Mouse (Mus musculus) kidney, postnatal 36 days (tissue): ENCODE data around the gene Ppp1r26.

Experiments used
- DNase-seq, 2 experiments: peaks; one replicate each; pipeline ENCODE4 v3.0.0; 2021 to 2022; ENCODE audit warnings: mixed read lengths in 2 of 2

Gene Ppp1r26

DNA sequence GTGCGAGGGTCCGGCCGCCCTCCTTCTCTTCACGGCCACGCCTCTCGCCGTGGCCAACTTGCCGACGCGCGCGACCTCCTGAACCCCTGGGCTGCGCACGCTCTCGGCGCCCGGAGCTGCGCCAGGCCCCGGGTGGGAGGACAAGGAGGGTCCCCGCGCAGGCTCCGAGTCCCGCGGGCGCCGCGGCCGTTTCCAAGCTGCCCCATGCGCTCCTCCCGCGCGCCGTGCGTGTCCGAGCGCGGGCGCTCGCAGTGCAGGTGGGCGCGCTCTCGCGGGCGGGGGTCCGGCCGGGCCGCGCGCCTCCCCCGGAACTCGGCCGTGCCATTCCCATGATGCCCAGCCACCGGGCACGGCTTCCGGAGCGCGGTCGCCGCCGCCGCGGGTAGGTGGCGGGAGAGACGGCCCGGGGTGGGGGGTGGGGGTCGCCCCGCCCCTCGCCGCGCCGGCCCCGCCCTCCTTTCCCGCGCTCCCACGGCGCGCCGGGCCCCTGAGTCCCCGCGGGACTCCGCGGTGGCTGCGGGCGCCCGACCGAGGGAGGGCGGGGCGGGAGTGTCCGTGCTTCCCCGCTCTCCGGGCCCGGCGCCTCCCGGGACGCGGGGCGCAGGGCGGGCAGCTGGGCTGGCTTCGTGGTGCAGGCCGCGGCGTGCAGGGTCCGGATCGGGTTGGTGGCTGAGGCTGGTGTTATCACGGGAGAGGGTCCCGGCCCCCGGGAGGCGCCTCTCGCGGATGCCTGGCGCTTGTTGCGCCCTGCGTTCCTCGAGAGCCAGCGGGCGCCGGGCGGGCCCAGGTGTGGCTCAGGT lies at the start of gene Ppp1r26:
Gene Ppp1r26 (plus strand): TSS at position 286 of the 800 bp plus-strand sequence.
- DNase-seq, result peak; percentile 33 to 66

DNA sequence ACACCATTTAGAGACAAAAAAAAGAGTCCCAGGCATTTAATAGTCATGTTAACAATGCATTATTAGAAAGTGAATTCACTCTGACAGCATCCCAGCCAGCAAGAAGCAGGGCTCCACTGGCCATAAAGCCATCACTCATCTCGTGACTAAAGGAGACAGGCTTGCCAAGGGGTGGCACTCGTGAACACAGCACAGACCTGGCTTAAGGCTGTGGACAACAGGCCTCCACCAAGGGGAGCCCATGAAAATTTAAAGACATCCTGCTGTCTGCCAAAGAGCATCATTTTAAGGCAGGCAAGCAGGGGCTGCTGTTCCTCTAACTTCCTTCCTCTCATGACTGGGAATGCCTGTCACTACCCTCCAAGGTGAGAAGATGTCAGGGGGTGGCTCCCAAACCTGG lies 49.7 kb upstream of the Ppp1r26 start:
- DNase-seq, result no peak

DNA sequence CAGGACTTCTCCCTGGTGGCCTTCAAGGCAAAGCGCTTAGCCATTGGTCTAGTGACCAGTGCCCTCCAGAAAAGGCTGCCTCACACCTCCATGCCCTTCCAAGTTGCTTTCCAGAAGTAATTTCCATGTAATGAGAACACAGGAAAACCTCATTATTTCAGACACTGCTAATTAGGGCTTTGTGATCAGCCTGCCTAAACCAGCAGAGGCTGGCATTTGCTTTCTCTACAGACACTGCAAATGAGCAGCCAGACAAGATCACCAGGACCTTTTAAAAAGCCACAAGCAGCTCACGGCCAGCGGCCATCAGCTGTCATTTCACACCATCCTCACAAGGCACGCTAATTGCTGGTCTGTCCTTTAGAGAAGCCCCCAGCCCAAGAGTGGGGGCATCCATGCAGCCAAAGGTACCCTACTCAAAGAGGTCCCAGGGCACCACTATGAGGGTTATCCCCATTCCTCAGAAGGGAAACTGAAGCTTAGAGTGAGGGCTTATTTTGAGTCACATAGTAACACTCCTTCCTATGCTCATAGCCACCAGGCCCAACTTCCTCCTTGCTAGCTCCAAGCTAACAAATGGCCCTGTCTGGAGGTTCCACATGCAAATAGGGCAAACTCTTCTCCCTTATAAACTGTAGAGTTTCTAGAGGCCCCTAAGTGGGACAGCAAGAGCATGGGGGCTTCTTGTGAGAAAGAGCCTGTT lies 49.0 kb upstream of the Ppp1r26 start:
- DNase-seq, result no peak

DNA sequence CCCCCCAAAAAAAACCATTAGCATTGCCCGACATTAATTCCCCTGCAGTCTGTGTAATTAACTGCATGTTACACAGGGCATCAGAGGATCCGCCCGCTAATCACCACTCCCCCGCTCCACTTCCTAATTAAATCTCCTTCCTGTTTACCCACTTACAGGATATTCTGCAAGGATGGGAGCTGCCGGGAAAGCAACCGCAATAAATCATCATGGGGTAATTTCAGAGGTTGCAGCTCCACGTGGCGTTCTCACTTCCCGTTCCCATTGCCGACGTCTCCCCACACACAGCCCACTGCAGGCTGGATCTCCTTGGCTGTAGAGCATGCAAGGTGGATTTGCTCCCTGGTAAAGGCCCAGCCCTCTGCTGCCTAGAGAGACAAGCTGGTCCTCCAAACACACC lies 45.0 kb upstream of the Ppp1r26 start:
- peak; percentile 53 to 66 for DNase-seq

DNA sequence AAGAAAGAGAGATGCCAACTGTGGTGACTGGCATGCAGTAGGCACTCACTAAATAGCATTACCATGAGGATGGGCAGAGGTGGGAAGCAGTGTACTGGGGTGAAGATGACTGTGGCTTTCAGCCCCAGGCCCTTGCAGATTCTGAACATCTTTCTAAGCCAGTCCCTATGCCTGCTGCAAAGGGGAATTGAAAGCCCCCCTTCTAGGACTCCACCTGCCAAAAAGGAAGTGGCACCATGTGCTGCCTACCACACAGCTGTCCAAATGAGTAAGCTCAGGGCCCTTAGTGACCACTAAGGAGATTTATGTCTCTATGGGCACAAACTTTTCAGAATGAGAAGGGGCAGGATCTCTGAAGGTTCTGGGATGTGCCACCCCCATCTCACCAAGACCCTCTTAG lies 44.5 kb upstream of the Ppp1r26 start:
- no peak for DNase-seq

DNA sequence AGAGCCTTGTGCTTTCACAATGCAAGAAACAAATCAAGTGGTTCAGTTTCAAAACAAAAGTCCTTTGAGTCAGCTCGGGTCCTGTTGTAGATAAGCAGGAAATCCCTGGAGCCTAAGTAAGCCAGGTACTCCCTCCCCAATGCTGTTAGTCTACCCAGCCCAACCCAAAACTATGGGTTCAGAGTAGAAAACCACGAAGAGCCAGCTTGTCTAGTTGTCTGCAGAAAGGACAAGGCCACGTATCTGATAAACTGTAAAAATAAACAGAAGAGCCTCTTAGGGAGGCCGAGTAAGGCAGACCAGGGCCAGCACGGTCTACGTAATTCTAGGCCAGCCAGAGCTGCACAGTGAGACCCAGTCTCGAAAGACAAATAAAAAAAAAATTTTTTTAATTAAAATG lies 38.8 kb upstream of the Ppp1r26 start:
- no peak for DNase-seq

DNA sequence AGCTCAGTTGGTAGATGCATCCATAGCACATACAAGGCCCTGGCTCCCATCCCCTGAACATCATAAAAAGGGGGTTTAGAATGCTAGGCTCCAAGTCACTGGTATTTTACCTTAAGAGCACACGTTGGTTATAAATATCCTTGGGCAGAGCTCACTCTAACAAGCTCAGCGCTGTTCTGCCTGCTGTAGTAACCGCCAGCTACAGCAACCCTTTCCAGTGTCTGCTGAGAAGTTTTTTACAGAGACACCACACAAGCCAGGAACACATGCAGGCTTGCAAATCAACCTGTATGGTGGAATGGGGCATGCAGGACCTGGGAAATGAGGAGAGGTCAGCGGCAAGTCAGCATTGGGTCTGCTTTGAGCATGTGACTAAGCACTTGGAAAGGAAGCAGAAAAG lies 37.5 kb upstream of the Ppp1r26 start:
- DNase-seq, result no peak

DNA sequence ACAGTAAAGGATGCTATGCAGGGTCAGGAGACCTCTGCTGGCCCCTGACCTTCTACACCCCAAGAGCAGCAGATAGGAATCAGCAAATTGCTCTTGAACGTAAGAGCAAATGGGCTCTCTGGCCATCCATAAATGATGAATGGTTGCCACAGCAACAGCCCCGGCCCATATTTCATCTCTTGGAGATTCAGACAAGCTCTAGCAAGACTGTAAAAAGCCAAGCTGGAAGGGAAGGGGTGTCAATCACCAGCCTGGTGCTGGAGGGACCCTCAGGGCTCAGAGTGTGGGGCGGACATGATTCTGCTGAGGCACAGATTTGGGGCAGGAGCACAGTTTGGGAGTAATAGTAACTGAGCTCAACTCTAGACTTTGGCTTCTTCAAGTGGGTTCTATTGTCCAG lies 37.0 kb upstream of the Ppp1r26 start:
- no peak for DNase-seq

DNA sequence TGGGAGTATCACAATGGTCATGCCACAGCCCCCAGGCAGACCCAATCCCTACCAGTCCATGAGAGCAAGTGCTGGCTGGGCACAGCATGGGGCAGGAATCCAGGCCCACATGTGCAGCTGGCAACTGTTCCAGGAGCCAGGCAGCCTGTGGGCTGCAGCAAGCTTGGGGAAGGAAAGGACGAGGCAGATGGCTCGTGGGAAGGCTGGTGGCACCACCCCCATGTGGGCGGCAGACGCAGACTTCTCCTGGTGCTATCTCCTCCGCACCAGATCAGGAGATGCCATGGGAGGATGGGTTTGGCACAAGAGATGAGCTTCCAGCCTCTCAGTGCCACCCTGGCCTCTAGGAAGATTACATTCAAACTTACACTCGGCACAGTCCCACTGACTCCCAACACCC lies 33.7 kb upstream of the Ppp1r26 start:
- no peak for DNase-seq

DNA sequence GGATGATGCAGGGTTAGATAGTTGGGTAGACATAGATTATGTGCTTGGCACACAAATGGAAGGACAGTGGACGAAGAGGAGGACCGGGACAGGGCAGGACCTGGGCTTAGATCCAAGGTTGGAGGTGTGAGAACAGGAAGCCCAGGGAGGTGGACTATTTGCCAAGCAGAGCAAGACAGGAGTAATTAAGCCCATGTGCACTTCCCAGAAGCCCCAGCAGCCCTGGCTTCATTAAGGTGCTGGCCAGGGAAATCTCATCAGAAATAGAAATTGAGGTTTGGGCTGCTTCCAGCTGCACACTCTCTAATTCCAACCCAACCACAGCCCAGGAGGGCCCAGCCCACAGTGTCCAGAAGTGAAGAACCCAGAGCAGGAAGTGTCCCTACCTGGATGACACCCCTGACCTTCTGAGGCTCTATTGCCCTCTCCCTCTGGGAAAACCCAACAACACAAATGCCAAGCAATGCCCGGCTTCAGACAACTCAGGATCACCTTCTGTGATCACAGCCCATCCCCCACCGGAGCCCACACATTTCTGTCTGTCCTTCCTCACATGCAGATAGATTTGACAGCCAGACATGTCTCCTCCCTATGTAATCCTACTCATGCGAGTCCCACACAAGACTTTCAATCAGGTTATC lies 32.4 kb upstream of the Ppp1r26 start:
- no peak for DNase-seq

DNA sequence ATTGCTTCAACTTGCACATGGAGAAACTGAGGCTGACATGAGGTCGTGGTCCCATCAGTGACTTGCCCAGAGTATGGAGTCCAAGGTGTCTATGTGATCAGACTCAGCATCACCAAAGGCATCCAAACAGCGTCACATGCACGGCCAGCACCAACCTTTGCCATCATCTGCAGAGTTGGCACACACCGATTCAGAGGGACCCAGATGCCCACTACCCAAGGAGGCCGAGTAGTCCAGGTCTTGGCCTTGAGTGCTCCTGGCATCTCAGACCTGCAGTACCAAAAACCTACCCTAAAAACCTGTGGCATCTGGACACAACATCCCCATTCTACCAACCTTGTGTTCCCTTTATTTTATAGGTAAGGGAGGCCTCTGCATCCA lies 31.9 kb upstream of the Ppp1r26 start:
- no peak for DNase-seq

DNA sequence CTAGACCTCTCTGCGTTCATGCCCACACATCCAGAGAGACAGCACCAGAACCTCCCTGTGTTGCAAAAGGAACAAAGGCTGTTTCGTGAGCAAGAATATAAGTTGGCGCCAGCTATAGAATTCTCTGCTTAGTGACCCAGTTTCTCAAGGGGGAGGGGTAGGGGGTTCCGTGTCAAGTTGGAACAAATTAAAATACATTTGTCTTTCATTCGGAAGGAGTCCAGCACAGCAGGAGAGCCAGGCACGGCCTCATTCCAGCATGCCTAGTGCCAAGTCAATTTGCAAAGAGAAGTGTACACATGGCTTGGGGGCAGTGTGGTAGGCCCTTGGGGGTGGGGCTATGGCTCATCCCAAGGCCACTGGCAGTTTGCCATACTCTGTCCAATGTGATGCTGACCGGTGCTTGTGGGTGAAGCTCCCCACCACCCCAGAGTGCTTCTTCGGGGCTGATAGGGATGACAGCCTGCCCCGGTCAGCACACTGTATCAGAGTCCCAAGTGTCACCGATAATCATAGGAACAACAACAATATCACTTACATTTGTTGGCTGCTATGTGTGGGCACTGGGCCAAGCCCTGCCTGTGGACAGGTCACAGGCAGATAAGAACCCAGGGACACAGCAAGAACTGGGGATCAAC lies 31.1 kb upstream of the Ppp1r26 start:
- no peak for DNase-seq

DNA sequence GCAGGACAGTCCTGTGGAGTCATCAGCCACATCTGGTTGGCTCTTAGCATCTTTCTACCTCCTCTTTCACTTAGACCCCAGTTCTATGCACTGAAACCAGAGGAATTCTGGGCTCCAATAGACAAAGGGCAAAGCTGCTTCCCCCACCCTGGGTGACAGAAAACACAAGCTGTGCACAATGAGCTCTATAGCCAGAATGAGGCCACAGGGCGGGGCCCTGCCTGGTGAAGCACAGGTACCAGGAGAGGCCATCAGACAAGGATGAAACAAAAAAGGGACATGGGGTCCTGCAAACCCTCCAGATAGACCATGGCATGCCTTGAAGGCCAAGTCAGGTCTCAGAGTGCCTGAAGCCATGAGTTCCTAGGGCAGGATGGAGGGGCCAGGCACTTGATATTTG lies 30.1 kb upstream of the Ppp1r26 start:
- DNase-seq, result no peak

DNA sequence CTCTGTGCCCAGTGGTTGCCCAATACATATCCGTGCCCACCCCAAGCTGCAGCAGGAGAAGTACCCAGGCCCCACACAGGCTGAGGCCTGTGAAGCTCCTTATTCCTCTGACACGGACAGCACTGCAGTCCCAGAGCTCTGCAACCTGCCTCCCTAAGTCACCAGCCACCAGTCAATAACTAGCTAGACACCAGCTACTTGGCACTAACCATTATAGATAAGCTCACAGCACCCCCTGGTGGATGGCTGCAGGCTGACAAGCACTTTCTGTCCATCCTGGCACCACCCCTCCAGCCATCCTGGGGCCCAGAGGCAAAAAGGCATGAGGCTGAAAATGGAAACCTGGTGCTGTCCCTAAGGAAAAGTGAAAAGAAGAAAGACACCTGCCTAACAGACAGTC lies 28.6 kb upstream of the Ppp1r26 start:
- DNase-seq, result peak; percentile 81 to 93

DNA sequence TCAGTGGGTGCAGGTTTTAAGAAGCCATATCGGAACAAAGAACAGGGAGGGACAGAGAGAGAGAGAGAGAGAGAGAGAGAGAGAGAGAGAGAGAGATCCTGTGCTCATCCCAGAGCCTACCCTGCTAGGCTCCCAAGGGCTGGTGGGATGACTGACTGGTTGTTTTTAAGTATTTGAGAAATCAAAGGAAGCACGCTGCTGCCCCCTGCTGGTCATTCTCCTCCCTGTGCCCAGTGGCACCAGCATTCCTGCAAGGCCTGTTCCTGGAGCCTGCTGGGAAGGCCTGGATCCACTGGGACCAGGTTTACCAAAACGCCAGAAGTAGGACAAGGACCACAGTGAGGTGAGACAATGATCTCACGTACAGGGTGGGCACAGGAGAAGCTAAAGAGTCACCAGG lies 26.7 kb upstream of the Ppp1r26 start:
- peak; percentile 88 to 96 for DNase-seq

DNA sequence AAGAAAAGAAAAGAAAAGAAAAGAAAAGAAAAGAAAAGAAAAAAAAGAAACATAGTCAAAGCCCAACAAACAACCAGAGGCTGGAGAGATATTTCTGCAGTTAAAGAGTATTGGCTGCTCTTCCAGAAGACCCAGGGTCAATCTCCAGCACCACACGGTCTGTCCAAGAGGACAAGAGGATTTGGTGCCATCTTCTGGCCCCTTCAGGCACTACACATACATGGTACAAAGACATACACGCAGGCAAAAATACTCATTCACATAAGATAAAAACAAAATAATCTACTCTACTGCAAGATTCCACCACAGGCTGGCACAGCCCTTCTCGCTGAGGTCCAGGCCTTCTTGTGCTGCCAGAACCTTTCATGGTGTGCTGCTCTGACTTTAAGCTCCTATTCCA lies 23.4 kb upstream of the Ppp1r26 start:
- peak; percentile 57 to 85 for DNase-seq

DNA sequence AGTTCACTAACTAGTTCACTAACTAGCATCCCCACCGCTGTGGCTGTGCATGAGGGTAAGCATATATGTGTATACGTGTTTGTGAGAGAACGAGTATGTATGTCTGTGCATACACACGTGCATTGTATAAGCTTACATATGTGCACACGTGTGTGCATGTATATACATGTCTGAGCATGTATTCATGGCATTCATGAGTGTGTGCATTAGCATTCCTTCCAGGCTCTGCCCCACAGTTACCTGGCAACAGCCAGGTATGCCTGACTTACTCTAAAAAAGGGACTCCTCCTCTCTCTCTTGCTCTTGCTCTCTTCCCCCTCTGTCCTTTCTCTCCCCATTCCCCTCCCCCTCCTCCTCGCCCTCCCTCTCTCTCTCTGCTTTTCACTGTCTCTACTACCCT lies 19.4 kb upstream of the Ppp1r26 start:
- no peak for DNase-seq

DNA sequence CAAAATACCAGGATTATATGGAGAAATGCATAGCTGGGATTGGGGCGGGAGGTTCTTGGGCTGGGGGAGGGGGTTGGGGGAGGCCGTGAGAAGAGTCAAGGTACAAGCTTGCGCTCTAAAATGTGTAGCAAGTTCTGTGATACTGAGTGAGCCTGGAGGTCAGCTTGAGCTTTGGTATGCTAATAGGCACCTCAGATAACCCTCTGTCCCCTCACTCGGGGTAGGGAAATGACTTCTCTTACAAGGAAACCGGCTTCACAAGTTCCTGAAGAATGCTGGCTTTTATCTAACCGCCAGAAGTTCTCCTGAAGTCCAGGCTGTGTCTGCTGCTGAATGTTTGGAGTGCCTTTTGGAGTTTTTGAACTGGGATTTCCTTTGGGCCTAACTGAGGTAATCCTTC lies 15.8 kb upstream of the Ppp1r26 start:
- no peak for DNase-seq

DNA sequence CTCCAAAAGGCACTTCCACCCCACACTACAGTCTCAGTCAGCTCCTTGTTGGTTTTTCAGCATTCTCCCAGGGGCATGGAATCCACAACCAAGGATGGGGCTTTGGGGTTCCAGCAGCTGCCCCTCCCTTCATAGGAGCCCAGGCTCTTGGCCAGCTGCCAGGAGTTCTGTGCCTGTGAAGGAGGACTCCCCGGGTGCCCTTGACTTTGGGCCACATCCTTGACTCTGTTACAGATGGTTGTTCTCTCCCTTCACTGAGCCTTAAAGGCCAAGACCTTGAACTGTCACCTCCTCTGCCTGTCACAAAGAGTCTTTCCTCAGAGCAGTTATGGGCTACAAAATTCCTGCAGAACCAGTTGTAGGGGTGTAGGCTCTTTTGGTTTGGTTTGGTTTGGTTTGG lies 13.8 kb upstream of the Ppp1r26 start:
- DNase-seq, result peak; percentile 20 to 61

DNA sequence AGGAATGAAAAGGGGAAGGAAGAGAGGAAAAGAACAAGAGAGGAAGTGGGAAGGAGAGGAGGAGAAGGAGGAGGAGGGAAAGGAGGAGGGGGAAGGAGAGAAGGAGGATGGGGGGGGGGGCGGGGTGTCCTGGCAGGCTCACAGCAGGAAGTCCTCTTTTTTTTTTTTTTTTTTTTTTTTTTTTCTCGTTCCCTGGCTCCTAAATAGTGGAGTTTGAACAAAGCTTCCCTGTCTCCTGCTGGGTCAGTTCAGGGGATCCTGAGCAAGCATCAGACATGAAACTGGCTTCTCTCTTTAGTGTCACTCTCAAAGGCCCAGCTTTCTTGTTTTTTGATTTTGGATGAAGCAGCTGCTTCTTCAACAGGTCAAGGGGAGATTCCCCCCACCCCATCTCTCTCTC lies 13.1 kb upstream of the Ppp1r26 start:
- no peak for DNase-seq

DNA sequence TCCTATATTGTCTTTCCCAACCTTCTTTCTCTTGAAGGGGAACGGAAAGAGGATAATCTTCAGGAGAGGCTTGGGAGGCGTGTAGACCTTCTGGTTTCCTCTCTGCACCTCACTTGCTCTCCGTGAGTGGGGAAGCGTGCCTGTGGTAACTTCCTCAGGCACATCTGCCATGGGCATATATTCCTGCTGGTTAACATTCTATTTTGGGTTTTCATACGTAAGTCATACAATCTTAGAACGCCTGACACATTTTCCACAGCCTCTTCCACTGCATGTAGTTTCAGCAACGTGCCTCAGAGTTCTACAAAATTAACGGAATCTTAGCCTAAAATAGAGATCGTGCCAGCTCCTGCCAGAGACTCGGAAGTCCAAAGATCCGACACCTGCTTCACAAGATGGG lies 11.2 kb upstream of the Ppp1r26 start:
- DNase-seq, result no peak

DNA sequence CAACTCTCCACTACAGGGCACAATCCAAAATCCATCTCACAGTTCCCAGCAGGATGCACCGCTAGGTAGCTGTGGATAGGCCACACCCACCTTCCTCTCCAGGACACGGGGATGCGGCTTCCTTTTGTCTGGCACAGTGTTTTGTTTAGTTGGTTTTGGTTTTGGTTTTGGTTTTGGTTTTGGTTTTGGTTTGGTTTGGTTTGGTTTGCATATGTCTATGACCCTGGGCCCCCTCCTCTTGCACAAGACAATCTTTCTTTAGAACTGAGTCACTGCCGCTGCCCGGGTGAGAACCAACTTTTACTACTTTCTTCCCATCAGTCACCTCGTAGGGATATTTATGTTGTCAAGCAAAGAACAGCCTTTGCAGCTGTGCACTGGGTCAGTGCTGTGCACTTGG lies 5.8 kb upstream of the Ppp1r26 start:
- no peak for DNase-seq

DNA sequence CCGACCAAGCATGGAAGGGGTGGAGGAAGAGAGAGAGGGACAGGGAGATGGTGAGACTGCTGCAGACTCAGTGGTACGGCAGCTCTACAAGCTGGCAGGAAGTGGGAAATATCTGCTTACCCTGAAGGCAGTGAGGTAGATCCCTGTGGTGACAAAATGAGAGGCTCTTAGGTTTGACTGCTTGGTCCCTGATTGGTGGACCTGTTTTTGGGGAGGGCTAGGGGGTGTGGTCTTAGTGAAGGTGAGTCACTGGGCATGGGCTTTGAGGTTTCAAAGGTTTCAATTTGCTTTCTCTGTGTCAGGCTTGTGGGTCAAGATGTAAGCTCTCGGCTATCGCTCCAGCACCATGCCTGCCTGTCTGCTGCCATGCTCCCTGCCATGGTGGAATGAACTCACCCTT lies 1.5 kb upstream of the Ppp1r26 start:
- no peak for DNase-seq

DNA sequence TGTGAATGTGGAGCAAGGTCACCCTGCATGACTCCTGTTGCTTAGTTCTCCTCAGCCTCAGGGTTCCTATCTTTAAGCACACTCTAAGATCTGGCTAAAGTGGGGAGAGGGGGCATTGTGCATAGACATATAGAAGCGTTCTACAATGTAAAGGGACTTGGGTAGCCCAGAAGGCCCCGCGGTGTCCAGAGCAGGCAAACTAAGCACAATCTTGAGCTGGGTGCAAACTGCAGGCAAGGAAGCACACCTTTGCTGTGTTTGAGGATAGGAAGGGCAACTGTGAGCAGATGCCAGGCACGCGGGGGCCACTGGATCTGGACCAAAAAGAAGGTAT lies 452 bp upstream of the Ppp1r26 start:
- DNase-seq, result no peak
